Mouse (Mus musculus) frontal cortex, postnatal 36 days (tissue): ENCODE results near the gene Abhd14a.

Experiments
- DNase-seq, 2 experiments: peaks; one replicate each; pipeline ENCODE4 v3.0.0; 2022; ENCODE audit warnings: low spot score in 2 of 2

The Abhd14a gene

DNA sequence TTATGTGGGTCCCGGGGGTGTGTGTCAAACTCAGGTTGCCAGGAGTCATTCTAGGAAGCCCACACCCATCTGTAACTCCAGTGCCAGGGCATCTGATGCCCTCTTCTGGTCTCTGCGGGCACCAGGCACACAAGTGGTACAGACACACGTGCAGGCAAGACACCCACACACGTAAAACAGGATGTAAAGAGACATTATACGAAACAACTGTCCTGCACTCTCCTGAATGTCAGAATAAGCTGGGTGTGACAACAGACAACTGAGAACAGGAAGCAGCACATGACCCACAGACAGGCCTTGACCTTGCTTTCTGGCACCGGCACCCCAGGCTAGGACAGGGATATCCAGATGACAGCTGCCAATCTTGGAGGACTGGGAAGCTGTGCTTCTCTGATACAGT, 21.8 kb upstream of the Abhd14a start:
- DNase-seq: no peak

DNA sequence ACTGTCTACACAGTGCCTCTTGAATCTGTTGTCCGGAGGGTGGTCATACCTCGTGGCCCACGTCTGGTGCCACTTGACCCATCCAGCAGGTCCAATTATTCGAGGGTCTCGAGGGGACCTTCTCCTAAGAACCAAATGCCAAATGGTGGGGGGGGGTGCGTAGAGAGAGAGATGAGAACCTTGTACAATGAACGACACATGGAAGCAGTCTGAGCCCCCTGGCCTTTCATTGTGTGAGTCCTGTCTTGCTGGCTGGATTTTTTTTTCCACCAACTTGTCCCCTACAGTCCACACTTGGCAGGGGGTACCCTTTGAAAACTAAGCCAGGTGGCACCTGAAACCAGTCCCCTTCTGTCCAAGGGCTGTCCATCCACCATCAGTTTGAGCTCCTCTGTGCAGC, 20.3 kb upstream of the Abhd14a start:
- no peak for DNase-seq

DNA sequence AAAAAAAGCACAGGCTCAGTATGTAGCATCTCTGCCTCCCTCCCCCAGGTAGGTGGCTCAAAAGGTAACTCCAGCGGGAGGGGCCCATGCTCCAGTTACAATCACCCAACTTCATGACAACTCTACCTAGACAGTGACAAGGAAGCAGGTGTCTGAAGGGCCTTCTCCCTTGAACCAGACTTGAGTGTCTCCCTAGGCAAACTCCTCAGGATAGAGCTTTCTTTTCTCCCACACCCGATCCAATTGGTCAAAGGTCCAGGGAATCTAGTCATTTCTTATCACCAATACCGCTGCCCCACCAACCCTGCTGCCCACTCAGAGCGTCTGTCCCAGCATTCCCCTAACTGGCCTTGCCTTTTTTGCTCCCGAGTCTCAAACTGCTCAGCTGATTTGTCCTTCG, 19.2 kb upstream of the Abhd14a start:
- DNase-seq: no peak

GRCm38 (mm10) chr9:106465571-106466200, 18.2 kb upstream of the Abhd14a start, which contains the start of gene Gpr62:
Gene Gpr62 (minus strand): TSS chr9:106465938.
- DNase-seq: peak; percentile 57 to 58

DNA sequence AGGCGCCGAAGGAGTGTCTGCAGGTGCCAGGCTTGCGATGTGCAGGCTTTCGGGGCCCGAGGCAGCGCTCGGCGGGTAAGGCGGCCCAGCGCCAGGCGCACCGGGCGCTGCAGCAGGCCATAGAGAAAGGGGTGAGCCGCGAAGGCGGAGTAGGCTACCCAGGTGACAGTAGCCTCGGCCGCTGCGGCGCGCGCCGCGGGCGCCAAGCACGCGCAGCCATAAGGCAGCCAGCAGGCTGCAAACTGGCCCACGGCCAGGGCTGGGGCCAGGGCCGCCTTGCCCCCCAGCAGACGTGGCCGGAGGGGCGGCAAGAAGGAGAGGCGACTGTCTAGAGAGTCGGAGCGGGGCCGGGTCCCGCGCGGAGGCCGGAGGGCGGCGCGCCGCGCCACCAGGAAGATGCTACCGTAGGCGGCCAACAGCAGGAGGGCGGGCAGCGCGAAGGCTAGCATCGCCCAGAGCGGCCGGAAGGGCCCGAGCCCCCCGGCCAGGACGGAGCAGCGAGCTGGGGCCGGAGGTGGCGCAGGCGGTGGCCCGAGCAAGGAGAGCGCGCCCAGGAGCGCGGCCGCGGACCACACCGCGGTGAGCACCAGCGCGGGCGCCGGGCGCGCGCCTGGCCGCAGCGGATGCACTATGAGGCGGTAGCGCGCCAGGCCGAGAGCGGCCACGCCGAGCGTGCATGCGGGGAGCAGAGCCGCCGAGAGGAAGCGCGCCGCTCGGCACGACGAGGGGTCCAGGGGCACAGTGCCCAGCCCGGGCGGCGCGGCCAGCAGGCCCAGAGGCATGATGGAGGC, 17.5 kb upstream of the Abhd14a start:
- peak; percentile 71 to 80 for DNase-seq

- no peak for DNase-seq
These were observed 15.9 kb upstream of the Abhd14a start for GRCm38 (mm10) chr9:106463122-106464063.

- DNase-seq: no peak
These were observed 14.9 kb upstream of the Abhd14a start for GRCm38 (mm10) chr9:106462430-106462800.

GRCm38 (mm10) chr9:106461641-106462429, 14.4 kb upstream of the Abhd14a start:
- no peak for DNase-seq

GRCm38 (mm10) chr9:106461026-106461415, 13.5 kb upstream of the Abhd14a start:
- DNase-seq: no peak

DNA sequence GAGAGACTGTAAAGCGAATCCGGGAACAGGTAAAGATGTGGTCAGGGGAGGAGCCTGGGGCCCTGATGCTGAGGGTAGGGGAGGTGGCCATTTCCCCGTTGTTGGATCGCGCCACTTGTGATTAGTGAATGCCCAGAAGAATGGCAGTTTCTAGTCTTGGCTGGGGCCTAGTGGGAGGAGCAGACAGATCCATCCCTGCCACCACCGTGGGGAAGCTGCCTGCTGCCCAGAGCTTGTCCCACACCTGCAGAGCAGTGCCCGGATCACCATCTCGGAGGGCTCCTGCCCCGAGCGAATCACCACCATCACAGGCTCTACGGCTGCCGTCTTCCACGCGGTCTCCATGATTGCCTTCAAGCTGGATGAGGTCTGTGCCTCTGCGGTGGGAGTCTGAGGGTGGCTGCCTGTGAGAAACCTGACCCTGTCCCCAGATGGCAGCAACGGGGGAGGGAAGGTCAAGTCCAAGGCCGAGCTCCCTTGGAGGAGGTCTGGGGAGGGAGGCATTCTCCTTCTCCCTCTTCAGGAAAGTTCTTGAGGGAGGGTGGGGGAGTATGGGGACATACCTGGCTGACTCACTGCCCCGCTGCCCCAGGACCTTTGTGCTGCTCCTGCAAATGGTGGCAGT, 13.0 kb upstream of the Abhd14a start:
- DNase-seq: no peak

DNA sequence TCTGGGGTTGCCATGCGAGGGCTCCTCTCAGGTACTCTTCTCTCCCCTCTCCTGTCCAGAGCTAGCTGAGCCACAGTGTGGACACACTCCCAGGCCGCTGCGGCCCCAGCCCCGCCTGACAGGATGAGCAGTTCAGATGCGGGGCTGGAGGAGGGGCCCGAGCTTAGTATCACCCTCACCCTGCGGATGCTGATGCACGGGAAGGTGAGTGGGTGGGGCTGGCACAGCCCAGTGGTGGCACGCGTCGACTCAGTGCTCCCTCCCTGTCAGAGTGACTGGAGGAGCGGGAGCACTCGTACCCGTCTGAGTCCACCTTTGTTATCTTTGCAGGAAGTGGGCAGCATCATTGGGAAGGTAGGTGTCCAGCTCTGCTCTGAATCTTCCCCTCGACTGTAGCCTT, 12.5 kb upstream of the Abhd14a start:
- no peak for DNase-seq

GRCm38 (mm10) chr9:106457920-106458319, 10.4 kb upstream of the Abhd14a start:
- no peak for DNase-seq

DNA sequence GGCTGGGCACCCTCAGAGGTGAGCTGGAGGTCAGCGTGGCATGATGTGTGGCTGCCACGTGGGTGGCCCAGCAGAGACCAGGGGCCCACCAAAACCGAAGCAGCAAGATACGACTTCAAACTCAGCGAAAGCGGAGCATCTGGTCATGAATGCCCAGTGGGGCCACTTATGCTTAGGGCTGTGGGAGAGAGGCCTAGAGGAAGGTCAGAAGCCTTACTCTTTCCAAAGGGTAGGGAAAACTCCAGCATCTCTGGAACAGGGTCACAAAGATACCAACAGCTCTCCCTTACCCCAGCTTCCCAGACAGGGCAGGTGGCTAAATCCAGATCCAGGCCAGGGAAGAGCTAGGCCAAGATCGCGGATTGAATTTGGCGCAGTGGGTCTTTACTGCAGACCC, 9.7 kb upstream of the Abhd14a start:
- no peak for DNase-seq

- no peak for DNase-seq
These were observed 9.1 kb upstream of the Abhd14a start for GRCm38 (mm10) chr9:106456325-106457162.

DNA sequence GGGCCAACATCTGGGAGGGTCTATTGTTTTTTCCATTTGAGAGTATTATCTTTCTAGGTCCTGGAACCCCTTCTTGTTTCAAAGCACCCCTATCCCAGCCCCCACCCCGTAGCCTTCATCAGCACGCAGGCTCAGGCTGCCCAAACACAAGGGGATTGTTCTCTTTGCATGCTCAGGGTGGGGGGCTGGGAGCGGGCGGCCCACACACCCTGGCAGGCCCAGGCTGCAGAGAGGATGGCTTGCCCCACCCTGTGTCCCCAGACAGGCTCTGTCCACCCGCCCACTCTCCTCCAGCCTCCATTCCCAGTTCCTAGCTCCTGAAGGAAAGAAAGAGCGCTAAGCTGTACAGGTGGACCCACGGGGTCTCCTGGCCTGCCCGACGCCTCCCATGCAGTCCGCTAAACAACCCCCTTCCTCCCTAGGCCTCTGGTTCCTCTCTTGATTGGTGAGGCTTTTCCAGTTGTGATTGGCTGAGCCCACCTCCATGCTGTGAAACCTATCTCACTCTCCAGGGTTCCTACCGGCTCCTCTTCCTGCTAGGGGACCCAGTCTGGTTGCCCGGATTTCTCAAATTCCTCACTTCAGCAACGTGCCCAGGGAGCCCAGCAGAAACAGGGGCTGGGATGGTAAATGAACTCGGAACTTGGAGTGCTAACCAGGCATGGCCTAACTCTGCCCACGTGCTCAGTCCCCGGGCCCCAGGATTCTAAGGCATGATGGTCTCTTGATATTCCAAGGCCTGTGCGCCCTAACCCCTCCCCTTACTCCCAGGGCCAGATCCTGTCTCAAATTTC, 7.6 kb upstream of the Abhd14a start:
- DNase-seq: peak in 1 of 2 experiments; percentile 50

DNA sequence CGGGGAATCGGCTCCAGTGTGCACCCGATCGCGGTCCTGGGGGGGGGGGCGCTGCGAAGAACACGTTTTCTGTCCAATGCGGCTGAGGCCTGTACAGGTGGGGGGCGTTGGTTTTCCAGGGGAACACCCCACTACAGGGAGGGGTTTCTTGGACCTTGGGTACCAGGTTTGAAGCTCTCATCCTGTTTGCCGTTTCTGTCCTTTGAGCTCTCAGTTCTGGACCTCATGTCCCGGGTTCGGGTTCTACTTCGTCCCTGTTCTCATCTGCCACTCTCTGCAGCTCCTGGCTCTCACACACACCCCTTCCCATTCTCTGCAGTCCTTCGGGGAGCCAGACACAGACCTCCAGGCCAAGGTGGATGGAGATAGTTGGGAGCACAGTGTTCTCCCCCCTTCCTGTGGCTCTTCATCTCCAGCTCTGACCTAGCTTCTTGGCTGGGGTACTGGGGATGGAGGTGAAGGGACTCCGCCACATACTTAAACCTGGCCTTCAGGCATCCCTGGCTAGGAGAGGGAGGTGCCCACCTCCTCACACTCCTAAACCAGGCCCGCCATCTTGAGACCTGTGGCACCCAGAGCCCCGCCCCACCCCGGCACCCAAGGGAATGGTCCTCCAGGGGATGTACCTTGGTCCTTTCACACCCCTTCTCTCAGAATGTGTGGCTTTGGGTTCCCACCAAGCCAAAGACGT, 6.7 kb upstream of the Abhd14a start:
- DNase-seq: peak in 1 of 2 experiments; percentile 31

GRCm38 (mm10) chr9:106453271-106454070, 6.0 kb upstream of the Abhd14a start, which contains the start of gene Pcbp4:
Gene Pcbp4 (plus strand): TSS chr9:106453291.
- peak in 1 of 2 experiments; percentile 38 for DNase-seq

DNA sequence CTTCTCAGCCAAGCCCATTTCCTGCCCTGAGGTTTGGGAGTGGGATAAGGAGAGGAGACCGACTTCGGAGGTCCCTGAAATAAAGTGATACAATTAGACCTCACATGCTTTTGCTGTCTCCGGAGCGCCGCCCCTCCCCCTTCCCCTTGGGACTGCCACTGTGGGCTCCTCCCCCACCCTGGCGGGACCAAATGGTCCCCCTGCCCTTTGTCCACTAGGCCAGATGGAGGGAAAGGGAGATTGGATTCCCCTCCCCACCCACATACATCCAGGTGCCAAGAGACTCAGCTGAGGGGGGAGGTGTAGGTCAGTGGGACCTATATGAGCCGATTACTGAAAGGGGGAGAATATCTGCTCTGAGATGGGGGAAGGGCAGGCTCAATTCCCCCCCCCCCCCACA, 5.3 kb upstream of the Abhd14a start:
- no peak for DNase-seq
